Mouse (Mus musculus) CD4-positive, CD25-positive, alpha-beta regulatory T cell, adult 9 weeks (primary cell): ENCODE data around the gene Gm20807. TPM values are rescaled to one million over a fixed set of nuclear protein-coding genes. Genes with fewer than 3 reads are reported as not detected.

Experiments used
- polyA plus RNA-seq: library from polyadenylated mRNA; unstranded; fragments of 100-300 nt; shearing (Covaris generic); gene quantifications from one replicate; pipeline ENCODE4 v1.2.1, GENCODE M21; 2017

Gm20807 gene
- not detected for polyA plus RNA-seq

DNA sequence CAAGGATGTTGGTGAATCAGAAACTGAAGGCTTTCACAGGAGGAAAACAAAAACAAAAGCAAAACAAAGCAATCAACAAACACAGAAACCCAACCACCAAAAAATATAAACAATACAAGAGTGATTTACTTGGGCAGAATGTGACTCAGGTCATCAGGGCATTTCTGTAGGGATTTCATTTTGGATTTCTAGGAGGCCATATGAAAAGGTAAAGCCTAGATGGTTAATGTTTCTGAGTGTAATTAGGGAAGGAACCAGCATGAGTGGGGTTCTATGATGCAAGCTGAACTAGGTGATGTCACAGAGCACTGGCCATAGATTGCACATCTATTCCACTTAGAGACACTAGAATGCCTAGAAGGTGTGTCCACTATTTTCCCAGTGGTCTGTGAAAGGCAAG, at the start of gene Gm20807:
Gene Gm20807 (plus strand): TSS at position 301 of the 400 bp plus-strand sequence.

Other genes with a start within 250 kb of the Gm20807 start
- not detected for gene Gm21891, start 90.6 kb downstream of the Gm20807 start, polyA plus RNA-seq
- not detected for gene Gm21425, start 119.1 kb downstream of the Gm20807 start, polyA plus RNA-seq
- not detected for gene Gm21828, start 181.0 kb downstream of the Gm20807 start, polyA plus RNA-seq
- not detected for gene Gm21440, start 209.5 kb downstream of the Gm20807 start, polyA plus RNA-seq
- gene Gm21454, start 209.6 kb downstream of the Gm20807 start, polyA plus RNA-seq = not detected